Comparison of ENCODE assay signal across 16 mouse cellular contexts in the genomic region with DNA sequence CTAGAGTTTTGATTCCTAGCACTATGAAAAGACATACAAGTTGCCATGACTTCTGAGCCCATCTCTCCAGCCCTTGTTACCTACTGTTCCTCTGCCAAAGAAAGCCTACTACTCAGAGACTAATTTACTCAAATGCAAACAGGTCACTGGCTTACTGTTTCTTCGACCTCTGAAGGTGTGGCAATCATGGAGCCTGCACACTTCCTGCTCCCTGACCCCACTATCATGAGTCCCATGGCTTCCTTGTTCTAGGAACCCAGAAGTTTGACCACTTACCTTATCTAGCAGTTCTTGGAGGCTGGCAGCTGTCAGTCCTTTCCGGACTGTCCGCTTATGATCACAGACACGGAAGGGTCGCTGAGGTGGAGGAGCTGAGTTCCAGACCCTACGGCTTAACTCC. TPM values are rescaled to one million over a fixed set of nuclear protein-coding genes. Genes with fewer than 3 reads are reported as not detected.
DNase-seq lines count a peak whose midpoint lies in the region; ATAC-seq and TF ChIP-seq lines count a peak whose summit lies in the region.
"Had no signal": no experiment of that assay in that cellular context is flagged by ENCODE, and none has a peak within 500 bp of the region (broad histone marks: within the 10 kb centered on the region; RNA-seq: fewer than 3 reads in every experiment).

No protein-coding gene starts in this region.

- intact Hi-C loops in heart, postnatal 10 days (cut with DNase I): loop anchor here (5.0 kb wide), 1 partner anchor 130 kb away; no protein-coding TSS in a partner anchor

- H3K4me1 ChIP-seq in heart, embryonic 11.5 days (ENCODE audit: control insufficient read depth, insufficient read depth, low read length): peaks cover 7% of the 10 kb centered on the region
- peaks cover 13% of the 10 kb centered on the region for H3K4me1 ChIP-seq in kidney, postnatal 0 days (replicated peaks; ENCODE audit: insufficient read depth, low read length)
- H3K4me1 ChIP-seq in liver, embryonic 13.5 days (replicated peaks): peaks cover 35% of the 10 kb centered on the region

- no peak for ATAC-seq in heart, embryonic 11.5 days (replicated peaks; ENCODE audit: insufficient number of reproducible peaks, low FRiP score, low TSS enrichment)
- no peak for ATAC-seq in kidney, postnatal 0 days (replicated peaks; ENCODE audit: low FRiP score, low read depth)
- no peak for ATAC-seq in liver, embryonic 13.5 days (ENCODE audit: low read depth)

- H3K36me3 ChIP-seq in heart, embryonic 11.5 days (ENCODE audit: control insufficient read depth, insufficient read depth, low read length): peaks cover 24% of the 10 kb centered on the region
- H3K36me3 ChIP-seq in kidney, postnatal 0 days (ENCODE audit: insufficient read depth, low read length): peaks cover 30% of the 10 kb centered on the region
- H3K36me3 ChIP-seq in liver, embryonic 13.5 days: peaks cover 43% of the 10 kb centered on the region

- H3K4me3 ChIP-seq in heart, embryonic 11.5 days (ENCODE audit: low read depth, low read length): no peak overlapping the region
- no peak overlapping the region for H3K4me3 ChIP-seq in kidney, postnatal 0 days (replicated peaks; ENCODE audit: low read depth, low read length)
- peak overlapping the region; percentile 32 for H3K4me3 ChIP-seq in liver, embryonic 13.5 days (replicated peaks)
- H3K4me3 ChIP-seq: embryonic facial prominence, embryonic 10.5 days; limb, embryonic 10.5 days; neural tube, embryonic 12.5 days had no signal

- H3K27me3 ChIP-seq in heart, embryonic 11.5 days (ENCODE audit: control insufficient read depth, insufficient read depth, low read length): peaks cover 13% of the 10 kb centered on the region
- 0 out of 2 replicates have a peak, but pooled peaks cover 10% of the 10 kb centered on the region for H3K27me3 ChIP-seq in kidney, postnatal 0 days (ENCODE audit: insufficient read depth, low read length)
- H3K27me3 ChIP-seq in liver, embryonic 13.5 days: peaks cover 22% of the 10 kb centered on the region

- no peak for DNase-seq in heart, postnatal 10 days
- DNase-seq in kidney, postnatal 0 days (ENCODE audit: low spot score): no peak
- no peak for DNase-seq in kidney, postnatal 14 days
- DNase-seq in liver, embryonic 13.5 days: no peak
- DNase-seq in yolk sac, embryonic 10.5 days (ENCODE audit: low spot score): peak; percentile 63
- no peak for DNase-seq in thymus, postnatal 25 days
- DNase-seq in urinary bladder, postnatal 10 days (ENCODE audit: low spot score): no peak
- DNase-seq: cerebellum, postnatal 14 days; gastrocnemius, postnatal 10 days had no signal

- no peak overlapping the region for H3K9ac ChIP-seq in heart, embryonic 11.5 days (ENCODE audit: low read depth, low read length)
- H3K9ac ChIP-seq in kidney, postnatal 0 days (ENCODE audit: low read depth, low read length): no peak overlapping the region
- H3K9ac ChIP-seq in liver, embryonic 13.5 days: peak overlapping the region; percentile 5; the same call in 1 of the 2 replicates
- H3K9ac ChIP-seq: lung, embryonic 15.5 days; neural tube, embryonic 12.5 days had no signal

- H3K4me2 ChIP-seq in heart, embryonic 11.5 days: peak overlapping the region; percentile 48
- H3K4me2 ChIP-seq in kidney, postnatal 0 days (ENCODE audit: low read length): peak overlapping the region; percentile 25; the same call in 1 of the 2 replicates
- H3K4me2 ChIP-seq in liver, embryonic 13.5 days: peak overlapping the region; percentile 43
- H3K4me2 ChIP-seq: neural tube, embryonic 12.5 days had no signal

- 0 out of 2 replicates have a peak overlapping the region, but pooled peaks have one; percentile 29 for H3K27ac ChIP-seq in heart, embryonic 11.5 days (ENCODE audit: low read depth, low read length)
- H3K27ac ChIP-seq in kidney, postnatal 0 days: peak overlapping the region; percentile 47
- peak overlapping the region; percentile 69; the same call in 1 of the 2 replicates for H3K27ac ChIP-seq in liver, embryonic 13.5 days
- H3K27ac ChIP-seq: embryonic facial prominence, embryonic 10.5 days; limb, embryonic 10.5 days; lung, embryonic 15.5 days; neural tube, embryonic 12.5 days had no signal

- no peak for TF ChIP-seq CTCF in kidney, postnatal 0 days (IDR thresholded peaks at IDR 0.05; ENCODE audit: low read depth)

- WGBS in heart, embryonic 11.5 days (ENCODE audit: insufficient replicate concordance): 33% methylated on average over 6 of the region's 6 CpGs
- WGBS in kidney, postnatal 0 days: 85% methylated on average over 6 of the region's 6 CpGs
- 12% methylated on average over 6 of the region's 6 CpGs for WGBS in liver, embryonic 13.5 days (ENCODE audit: insufficient replicate concordance)

- no peaks in the 10 kb centered on the region for H3K9me3 ChIP-seq in heart, embryonic 11.5 days (replicated peaks; ENCODE audit: control insufficient read depth, low read length)
- no peaks in the 10 kb centered on the region for H3K9me3 ChIP-seq in kidney, postnatal 0 days (replicated peaks; ENCODE audit: low read length)
- H3K9me3 ChIP-seq in liver, embryonic 13.5 days (replicated peaks): no peaks in the 10 kb centered on the region
- H3K9me3 ChIP-seq: embryonic facial prominence, embryonic 10.5 days; limb, embryonic 10.5 days; lung, embryonic 15.5 days; neural tube, embryonic 12.5 days had no signal

RNA-seq across cellular contexts. Expression of a gene that starts 0.7 kb away (rescaled TPM):
- 1.4 and 1.7 TPM in 2 replicates for polyA plus RNA-seq in heart, embryonic 11.5 days (2014; fragmentation: Nextera tagmentation; extraction: Ambion mirVana)
- 1 to 10 TPM; 1.1 to 1.2 TPM for total RNA-seq in heart, postnatal 10 days (2021)
- 50.0 and 51.0 TPM in 2 replicates for polyA plus RNA-seq in kidney, postnatal 0 days (2015; fragmentation: Nextera tagmentation; extraction: Ambion mirVana)
- polyA plus RNA-seq in liver, embryonic 13.5 days (2015; fragmentation: Nextera tagmentation; extraction: Ambion mirVana): 21.1 and 21.3 TPM in 2 replicates
- total RNA-seq: gastrocnemius, postnatal 10 days; hematopoietic stem cell, adult 5-6 weeks had no signal
- polyA plus RNA-seq: embryonic facial prominence, embryonic 10.5 days; thymus, postnatal 0 days had no signal

RNA-seq across cellular contexts. Expression of a gene that starts 3.7 kb away (rescaled TPM):
- 0.16 and 1.0 TPM in 2 replicates for polyA plus RNA-seq in heart, embryonic 11.5 days (2014; fragmentation: Nextera tagmentation; extraction: Ambion mirVana)
- total RNA-seq in heart, postnatal 10 days (2021): under 1 TPM in 1 of 2 experiments, not detected in 1; 0.10 TPM
- polyA plus RNA-seq in kidney, postnatal 0 days (2015; fragmentation: Nextera tagmentation; extraction: Ambion mirVana): 0.68 and 0.75 TPM in 2 replicates
- polyA plus RNA-seq in liver, embryonic 13.5 days (2015; fragmentation: Nextera tagmentation; extraction: Ambion mirVana): 0.92 and 1.3 TPM in 2 replicates

RNA-seq across cellular contexts. Expression of a gene that starts 8.2 kb away (rescaled TPM):
- polyA plus RNA-seq in heart, embryonic 11.5 days (2014; fragmentation: Nextera tagmentation; extraction: Ambion mirVana): 0.11 and 0.21 TPM in 2 replicates
- total RNA-seq in heart, postnatal 10 days (2021): under 1 TPM; 0.67 to 0.74 TPM
- 0.47 and 0.71 TPM in 2 replicates for polyA plus RNA-seq in kidney, postnatal 0 days (2015; fragmentation: Nextera tagmentation; extraction: Ambion mirVana)
- polyA plus RNA-seq in liver, embryonic 13.5 days (2015; fragmentation: Nextera tagmentation; extraction: Ambion mirVana): 4.4 and 4.6 TPM in 2 replicates

RNA-seq across cellular contexts. Expression of a gene that starts 12.1 kb away (rescaled TPM):
- polyA plus RNA-seq in heart, embryonic 11.5 days (2014; fragmentation: Nextera tagmentation; extraction: Ambion mirVana): 25.1 and 26.3 TPM in 2 replicates
- 10 to 100 TPM; 14.5 to 18.7 TPM for total RNA-seq in heart, postnatal 10 days (2021)
- polyA plus RNA-seq in kidney, postnatal 0 days (2015; fragmentation: Nextera tagmentation; extraction: Ambion mirVana): 26.2 and 26.5 TPM in 2 replicates
- 41.9 and 42.8 TPM in 2 replicates for polyA plus RNA-seq in liver, embryonic 13.5 days (2015; fragmentation: Nextera tagmentation; extraction: Ambion mirVana)

RNA-seq across cellular contexts. Expression of a gene that starts 12.1 kb away (rescaled TPM):
- polyA plus RNA-seq in heart, embryonic 11.5 days (2014; fragmentation: Nextera tagmentation; extraction: Ambion mirVana): 56.4 and 60.3 TPM in 2 replicates
- 10 to 100 TPM; 54.5 to 56.6 TPM for total RNA-seq in heart, postnatal 10 days (2021)
- 122 and 127 TPM in 2 replicates for polyA plus RNA-seq in kidney, postnatal 0 days (2015; fragmentation: Nextera tagmentation; extraction: Ambion mirVana)
- 36.1 and 36.4 TPM in 2 replicates for polyA plus RNA-seq in liver, embryonic 13.5 days (2015; fragmentation: Nextera tagmentation; extraction: Ambion mirVana)
